Mouse (Mus musculus): ENCODE measurements around the gene F11r. TPM values are rescaled to one million over a fixed set of nuclear protein-coding genes. Genes with fewer than 3 reads are reported as not detected.

F11r gene
- polyA plus RNA-seq, 1 experiment from 2014 or later: 16.5 TPM

DNA sequence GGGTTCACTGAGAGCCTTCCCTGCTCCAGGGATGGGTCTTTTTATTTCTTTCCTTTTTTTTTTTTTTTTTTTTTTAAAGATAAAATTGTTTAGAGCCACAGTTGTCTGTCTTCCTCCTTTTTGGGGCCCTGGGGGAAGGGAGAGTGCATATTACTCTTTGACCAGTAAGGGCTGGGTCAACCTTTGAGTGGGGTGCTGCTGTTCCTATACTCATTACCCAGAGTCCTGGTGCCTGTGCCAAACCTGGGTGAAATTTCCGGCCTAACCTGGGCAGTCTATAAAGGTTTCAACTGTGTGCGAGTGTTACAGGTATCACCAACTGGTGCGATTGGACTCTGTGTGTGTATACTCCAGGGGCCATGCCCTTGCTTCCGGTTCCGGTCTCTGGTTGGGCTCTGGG is 18.7 kb upstream of the F11r start, which contains the start of gene Tstd1:
Gene Tstd1 (plus strand): TSS at position 213 of the 400 bp plus-strand sequence.
- Histone ChIP-seq H3K9me3 (no peaks in the 10 kb centered on the region), H3K4me1 (peaks cover 8% of the 10 kb centered on the region), H3K4me3 (no peak within 1 kb of the TSS), H3K27ac (no peak within 1 kb of the TSS), H3K27me3 (ENCODE audit: poor library complexity, severe bottlenecking) (no peaks in the 10 kb centered on the region), H3K36me3 (replicated peaks) (peaks cover 81% of the 10 kb centered on the region)
- WGBS: 90% methylated on average over 5 of the region's 5 CpGs
- no peak for DNase-seq (ENCODE audit: extremely low spot score, low spot score)

DNA sequence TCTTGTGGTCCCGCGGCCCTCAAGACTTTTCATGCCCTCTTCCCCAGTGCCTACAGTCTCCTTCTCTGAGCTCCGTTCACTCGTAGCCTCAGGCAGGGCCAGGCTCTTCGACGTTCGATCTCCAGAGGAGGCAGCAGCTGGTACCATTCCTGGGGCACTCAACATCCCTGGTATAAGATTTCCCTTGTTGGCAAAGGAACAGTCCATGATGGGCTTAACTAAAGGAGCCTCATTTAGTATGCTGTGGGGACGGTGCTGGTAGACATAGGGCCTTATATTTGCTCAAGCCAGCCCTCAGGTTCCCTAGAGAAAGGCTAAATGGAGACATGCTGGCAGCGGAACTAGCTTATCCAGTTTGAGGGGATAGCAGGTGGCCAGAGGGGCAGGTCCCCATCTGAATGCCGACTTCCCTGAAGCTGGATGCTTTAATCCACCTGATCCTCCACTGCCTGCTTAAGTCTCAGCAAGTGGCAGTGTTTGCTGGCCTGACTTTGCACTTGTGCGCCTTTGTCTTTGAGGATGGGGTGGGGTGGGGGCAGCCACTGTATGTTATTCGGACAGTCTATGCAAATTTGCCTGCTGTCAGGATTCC is 17.9 kb upstream of the F11r start:
- no peak for DNase-seq (ENCODE audit: extremely low spot score, low spot score)
- Histone ChIP-seq H3K27me3 (ENCODE audit: poor library complexity, severe bottlenecking) (no peaks in the 10 kb centered on the region), H3K27ac (no peak overlapping the region), H3K36me3 (replicated peaks) (peaks cover 74% of the 10 kb centered on the region), H3K9me3 (no peaks in the 10 kb centered on the region), H3K4me3 (no peak overlapping the region), H3K4me1 (peaks cover under 1% of the 10 kb centered on the region; the same call in 1 of the 2 replicates)
- WGBS: 57% methylated on average over 12 of the region's 12 CpGs

DNA sequence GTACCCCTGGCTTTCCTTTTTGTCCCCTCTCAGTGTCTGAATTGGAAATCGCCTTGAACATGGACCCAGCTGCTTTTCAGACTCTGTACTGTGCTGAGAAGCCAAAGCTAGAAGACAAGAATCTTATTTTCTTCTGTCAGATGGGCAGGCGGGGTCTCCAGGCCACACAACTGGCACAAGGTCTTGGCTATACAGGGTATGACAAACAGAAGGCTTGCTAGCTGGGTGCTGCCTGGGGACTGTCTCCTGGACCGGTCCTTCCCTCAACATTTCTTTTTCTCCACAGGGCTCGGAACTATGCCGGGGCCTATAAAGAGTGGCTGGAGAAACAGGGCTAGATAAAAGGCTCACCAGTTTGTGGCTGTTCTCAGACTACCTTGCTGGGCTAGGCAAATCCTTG is 17.4 kb upstream of the F11r start:
- WGBS: 79% methylated on average over 5 of the region's 5 CpGs
- DNase-seq (ENCODE audit: extremely low spot score, low spot score): no peak
- no peak overlapping the region for H3K27ac ChIP-seq
- H3K9me3 ChIP-seq: no peaks in the 10 kb centered on the region
- H3K27me3 ChIP-seq (ENCODE audit: poor library complexity, severe bottlenecking): no peaks in the 10 kb centered on the region
- peaks cover 69% of the 10 kb centered on the region for H3K36me3 ChIP-seq (replicated peaks)
- no peaks in the 10 kb centered on the region for H3K4me1 ChIP-seq
- H3K4me3 ChIP-seq: no peak overlapping the region

DNA sequence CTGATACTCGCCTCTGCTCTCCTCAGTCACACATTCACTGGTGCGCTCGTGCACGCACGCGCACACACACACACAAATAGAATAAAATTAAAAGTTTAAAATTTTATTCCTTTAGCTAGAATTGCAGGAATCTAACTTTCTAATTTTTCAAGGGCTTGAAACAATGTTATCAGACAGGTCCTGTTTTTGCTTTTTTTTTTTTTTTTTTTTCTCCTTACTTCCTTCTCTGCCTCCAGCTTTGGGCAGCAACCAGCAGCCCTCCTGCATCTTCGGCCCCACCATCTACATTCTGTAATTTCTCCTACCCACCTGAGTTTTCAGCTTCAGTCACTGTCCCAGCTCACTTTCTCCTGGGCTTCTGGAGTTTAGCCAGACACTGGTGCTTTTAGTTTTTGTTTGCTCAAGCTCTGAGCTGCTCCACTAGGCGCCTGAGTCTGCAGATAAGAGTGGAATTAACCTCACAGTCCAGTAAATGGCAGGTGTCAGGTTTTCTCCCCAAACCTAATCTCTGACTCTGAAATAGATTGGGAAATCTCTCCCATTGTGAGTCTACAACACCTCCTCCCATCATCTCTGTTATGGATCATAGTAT is 14.7 kb upstream of the F11r start:
- Histone ChIP-seq H3K4me3 (no peak overlapping the region), H3K9me3 (no peaks in the 10 kb centered on the region), H3K36me3 (replicated peaks) (peaks cover 42% of the 10 kb centered on the region), H3K27me3 (ENCODE audit: poor library complexity, severe bottlenecking) (no peaks in the 10 kb centered on the region), H3K27ac (no peak overlapping the region), H3K4me1 (no peaks in the 10 kb centered on the region)
- 89% methylated on average over 8 of the region's 8 CpGs for WGBS
- DNase-seq (ENCODE audit: extremely low spot score, low spot score): no peak

DNA sequence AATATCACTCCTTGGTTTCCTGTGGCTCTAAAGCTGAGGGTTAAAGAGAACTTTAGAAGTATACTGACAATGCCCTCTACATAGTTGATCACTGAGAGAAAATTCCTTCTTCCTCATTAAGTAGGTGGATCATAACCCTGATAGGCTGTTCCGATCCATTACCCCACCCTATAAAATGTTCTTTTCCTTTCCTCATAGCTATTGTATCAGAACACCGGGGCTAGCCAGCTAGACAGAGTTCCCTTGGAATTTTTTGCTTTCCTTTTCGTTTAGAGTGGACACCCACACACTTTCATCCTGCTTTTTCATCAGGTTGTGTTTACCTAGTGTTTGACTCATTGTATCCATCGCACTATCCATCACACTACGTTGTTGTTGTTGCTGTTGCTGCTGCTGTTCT is 12.7 kb upstream of the F11r start:
- Histone ChIP-seq H3K27me3 (ENCODE audit: poor library complexity, severe bottlenecking) (no peaks in the 10 kb centered on the region), H3K4me3 (no peak overlapping the region), H3K27ac (no peak overlapping the region), H3K36me3 (replicated peaks) (peaks cover 21% of the 10 kb centered on the region), H3K4me1 (no peaks in the 10 kb centered on the region), H3K9me3 (no peaks in the 10 kb centered on the region)
- WGBS: 81% methylated on average over 5 of the region's 5 CpGs
- DNase-seq (ENCODE audit: extremely low spot score, low spot score): no peak

DNA sequence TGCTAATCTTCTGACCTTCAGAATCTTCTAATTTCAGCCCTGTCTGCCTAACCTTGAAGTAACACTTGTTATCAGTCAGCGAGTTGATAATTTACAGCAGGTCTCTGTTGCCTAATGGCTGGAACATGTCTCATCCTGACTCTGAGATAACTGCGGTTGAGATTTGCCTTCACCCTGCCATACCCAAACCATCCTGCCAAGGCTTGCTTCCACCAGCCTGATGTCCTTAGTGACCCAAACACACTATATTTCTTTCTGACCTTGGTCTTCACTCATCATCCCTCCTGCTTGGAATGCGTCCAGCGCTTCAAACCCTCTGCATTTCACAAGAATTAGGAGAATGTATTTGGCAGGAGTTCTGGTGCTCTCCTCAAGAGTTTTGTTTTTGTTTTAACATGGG is 12.2 kb upstream of the F11r start:
- H3K36me3 ChIP-seq (replicated peaks): peaks cover 16% of the 10 kb centered on the region
- no peaks in the 10 kb centered on the region for H3K9me3 ChIP-seq
- WGBS: 86% methylated on average over 4 of the region's 4 CpGs
- no peak overlapping the region for H3K4me3 ChIP-seq
- no peak for DNase-seq (ENCODE audit: extremely low spot score, low spot score)
- no peaks in the 10 kb centered on the region for H3K4me1 ChIP-seq
- no peaks in the 10 kb centered on the region for H3K27me3 ChIP-seq (ENCODE audit: poor library complexity, severe bottlenecking)
- no peak overlapping the region for H3K27ac ChIP-seq

DNA sequence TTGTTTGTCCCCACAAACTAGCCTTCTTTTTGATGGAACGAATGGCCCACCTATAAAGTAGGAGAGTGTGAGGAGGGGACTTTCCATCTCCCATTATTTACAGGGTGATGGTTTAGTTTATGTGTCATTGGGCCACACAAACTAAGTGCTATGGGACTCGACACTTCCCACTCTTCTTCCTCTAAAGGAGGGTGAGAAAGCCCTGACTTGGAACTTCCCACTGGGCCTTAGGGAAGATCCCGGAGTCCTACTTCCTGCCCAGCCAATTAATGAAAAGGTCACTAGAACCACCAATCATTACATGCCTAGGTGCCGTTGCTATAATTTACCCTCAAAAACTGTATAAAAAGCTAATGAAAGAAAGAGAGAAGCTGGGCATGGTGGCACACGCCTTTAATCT is 5.2 kb upstream of the F11r start:
- no peak overlapping the region for H3K27ac ChIP-seq
- H3K4me1 ChIP-seq: peaks cover 8% of the 10 kb centered on the region
- DNase-seq (ENCODE audit: extremely low spot score, low spot score): no peak
- no peak overlapping the region for H3K4me3 ChIP-seq
- 87% methylated on average over 5 of the region's 5 CpGs for WGBS
- no peaks in the 10 kb centered on the region for H3K36me3 ChIP-seq (replicated peaks)
- no peaks in the 10 kb centered on the region for H3K9me3 ChIP-seq
- H3K27me3 ChIP-seq (ENCODE audit: poor library complexity, severe bottlenecking): peaks cover 16% of the 10 kb centered on the region

DNA sequence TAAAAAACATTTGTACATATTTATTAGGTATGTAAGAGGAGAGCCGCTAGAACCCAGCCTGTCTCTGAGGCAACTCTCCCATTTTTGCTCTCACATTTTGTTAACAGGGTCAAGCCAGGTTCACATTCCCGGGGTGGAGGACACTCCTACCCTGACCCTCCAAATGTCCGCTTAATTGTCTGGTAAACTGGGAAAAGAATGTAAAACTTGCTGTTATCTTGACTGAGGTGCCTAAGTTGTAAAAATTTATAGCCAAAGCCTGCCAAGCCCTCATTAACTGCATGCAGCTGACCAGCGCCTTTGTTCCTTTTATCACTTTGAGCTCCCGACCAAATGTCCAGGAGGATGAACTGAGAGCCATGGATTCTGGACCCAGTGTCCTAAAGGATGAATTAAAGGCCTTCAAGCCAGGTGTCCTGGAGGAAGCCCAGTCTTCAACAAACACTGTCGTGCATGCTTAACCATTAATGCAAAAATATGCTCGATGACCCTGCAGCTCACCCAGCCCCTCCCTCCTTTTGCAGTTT is 2.0 kb upstream of the F11r start:
- H3K27ac ChIP-seq: no peak overlapping the region
- 73% methylated on average over 7 of the region's 7 CpGs for WGBS
- no peaks in the 10 kb centered on the region for H3K36me3 ChIP-seq (replicated peaks)
- H3K4me1 ChIP-seq: peaks cover 34% of the 10 kb centered on the region
- DNase-seq (ENCODE audit: extremely low spot score, low spot score): no peak
- H3K9me3 ChIP-seq: no peaks in the 10 kb centered on the region
- peaks cover 48% of the 10 kb centered on the region for H3K27me3 ChIP-seq (ENCODE audit: poor library complexity, severe bottlenecking)
- H3K4me3 ChIP-seq: no peak overlapping the region

DNA sequence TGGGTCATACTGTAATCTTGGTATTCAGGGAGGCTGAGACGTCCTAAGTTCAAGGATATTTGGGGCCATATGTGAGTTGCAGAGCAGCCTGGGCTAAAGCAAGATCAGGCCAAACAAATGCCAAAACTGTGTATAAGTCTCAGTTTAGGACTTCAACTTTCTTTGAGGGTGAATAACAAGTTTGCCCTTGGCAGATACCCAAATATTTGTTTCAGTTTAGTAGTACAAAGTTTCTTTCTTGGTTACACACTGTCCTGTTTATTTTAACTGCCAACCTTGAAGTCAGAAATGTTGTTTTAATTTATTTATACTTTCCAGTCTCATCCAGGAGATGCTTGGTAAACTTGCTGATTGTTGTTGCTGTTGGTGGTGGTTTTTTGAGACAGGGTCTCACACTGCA is 1.4 kb upstream of the F11r start:
- H3K27me3 ChIP-seq (ENCODE audit: poor library complexity, severe bottlenecking): peaks cover 53% of the 10 kb centered on the region

DNA sequence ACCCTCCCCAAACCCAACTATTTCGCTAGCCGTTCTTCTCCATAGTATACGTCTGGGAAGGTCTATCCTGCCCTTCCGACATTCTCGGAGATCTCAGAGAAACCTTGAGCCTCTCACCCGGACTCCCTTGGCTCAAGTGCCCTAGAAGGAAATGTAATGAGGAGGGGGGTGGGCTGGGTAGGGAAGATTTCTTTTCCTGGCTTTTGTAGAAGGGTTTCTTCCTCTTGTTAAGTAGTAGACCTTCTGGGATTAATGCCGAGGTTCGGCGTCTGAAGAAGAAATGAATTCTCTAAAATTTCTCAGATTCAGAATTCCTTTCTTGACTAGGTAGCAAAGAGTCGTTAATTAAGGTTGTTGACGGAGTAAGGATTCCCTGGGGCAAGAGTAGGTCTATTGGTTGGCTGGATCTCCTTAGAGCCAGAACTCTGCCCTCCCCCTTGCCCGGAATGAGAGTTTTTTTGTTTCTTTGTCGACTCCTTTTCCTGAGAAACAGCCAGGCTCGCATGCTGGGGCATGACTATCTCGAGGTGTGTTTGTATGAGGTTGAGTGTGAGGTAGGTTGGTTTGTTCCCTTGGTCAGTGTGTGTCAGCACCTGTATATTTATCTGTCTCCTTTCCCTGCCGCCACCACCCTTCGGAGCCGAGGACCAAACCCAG is 807 bp downstream of the F11r start:
- H3K27me3 ChIP-seq (ENCODE audit: poor library complexity, severe bottlenecking): peaks cover 53% of the 10 kb centered on the region
- H3K27ac ChIP-seq: peak overlapping the region; percentile 65

More for the DNA sequence above, 1.4 kb upstream of the F11r start:
- Histone ChIP-seq H3K9me3 (no peaks in the 10 kb centered on the region), H3K4me1 (peaks cover 35% of the 10 kb centered on the region), H3K36me3 (replicated peaks) (no peaks in the 10 kb centered on the region), H3K27ac (no peak overlapping the region), H3K4me3 (no peak overlapping the region)
- no peak for DNase-seq (ENCODE audit: extremely low spot score, low spot score)
- WGBS: 66% methylated on average over 1 of the region's 1 CpGs

DNA sequence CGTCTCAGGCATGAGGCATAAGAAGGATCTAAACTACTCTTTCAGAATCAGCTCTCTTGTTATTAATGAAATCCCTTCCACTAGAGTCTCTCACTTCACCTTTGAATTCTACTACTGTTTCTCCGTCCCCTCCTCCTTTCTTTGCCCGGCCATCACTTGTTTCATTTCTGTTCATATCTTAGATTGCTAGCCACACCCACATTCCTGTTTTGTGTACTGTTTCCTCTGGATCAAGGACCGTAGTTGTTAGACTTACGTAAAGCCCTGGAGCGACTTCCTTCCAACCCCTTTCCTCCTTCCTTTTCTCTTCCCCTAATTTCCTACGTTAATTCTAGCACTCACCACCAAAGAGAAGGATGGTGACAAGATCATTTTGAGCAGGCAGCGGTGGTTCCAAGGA is 1.7 kb downstream of the F11r start:
- Histone ChIP-seq H3K4me3 (peak overlapping the region; percentile 53; the same call in 1 of the 2 replicates), H3K27me3 (ENCODE audit: poor library complexity, severe bottlenecking) (peaks cover 53% of the 10 kb centered on the region)

More for the DNA sequence above, 807 bp downstream of the F11r start:
- peaks cover 35% of the 10 kb centered on the region for H3K4me1 ChIP-seq
- WGBS: 3% methylated on average over 18 of the region's 18 CpGs
- H3K9me3 ChIP-seq: no peaks in the 10 kb centered on the region; the same call in 1 of the 2 replicates
- peak overlapping the region; percentile 53 for H3K4me3 ChIP-seq
- H3K36me3 ChIP-seq (replicated peaks): no peaks in the 10 kb centered on the region
- DNase-seq (ENCODE audit: extremely low spot score, low spot score): no peak

DNA sequence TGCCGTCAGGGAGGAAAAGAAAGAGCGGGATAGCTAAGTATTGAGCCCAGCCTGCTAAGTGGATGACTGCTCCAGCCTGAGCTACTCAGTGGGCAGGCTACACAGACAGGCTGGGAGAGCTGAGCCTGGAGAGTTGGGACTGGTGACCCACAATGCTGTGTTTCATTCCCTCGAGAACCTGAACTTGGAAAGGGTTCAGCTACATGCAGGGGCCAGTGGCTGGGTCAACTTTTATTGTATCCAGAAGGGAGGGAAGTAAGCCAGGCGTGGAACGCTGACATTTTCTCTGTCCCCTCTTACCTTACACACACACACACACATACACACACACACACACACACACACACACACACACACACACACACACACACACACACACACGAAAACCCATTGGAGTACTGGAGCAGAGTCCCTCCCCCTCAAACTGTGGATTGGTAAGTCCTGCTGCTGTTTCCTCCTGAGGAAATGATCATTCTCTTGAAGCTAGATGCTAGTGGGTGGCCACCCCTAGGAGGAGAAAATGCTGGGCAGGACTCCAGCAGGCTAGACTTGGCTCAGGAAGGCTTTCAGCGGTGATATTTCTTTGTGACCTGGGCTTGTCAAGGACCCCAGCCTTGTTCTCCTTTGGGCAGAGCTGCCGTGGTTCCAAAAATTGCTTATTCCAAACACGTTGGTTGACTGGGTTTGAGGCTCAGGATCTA is 2.8 kb downstream of the F11r start:
- DNase-seq (ENCODE audit: extremely low spot score, low spot score): no peak
- peaks cover 53% of the 10 kb centered on the region for H3K27me3 ChIP-seq (ENCODE audit: poor library complexity, severe bottlenecking)

More for the DNA sequence above, 1.7 kb downstream of the F11r start:
- WGBS: 51% methylated on average over 8 of the region's 8 CpGs
- H3K9me3 ChIP-seq: peaks cover 7% of the 10 kb centered on the region; the same call in 1 of the 2 replicates
- DNase-seq (ENCODE audit: extremely low spot score, low spot score): no peak
- H3K27ac ChIP-seq: no peak overlapping the region
- H3K4me1 ChIP-seq: peaks cover 35% of the 10 kb centered on the region
- H3K36me3 ChIP-seq (replicated peaks): no peaks in the 10 kb centered on the region

More for the DNA sequence above, 2.8 kb downstream of the F11r start:
- H3K27ac ChIP-seq: no peak overlapping the region
- H3K9me3 ChIP-seq: peaks cover 7% of the 10 kb centered on the region; the same call in 1 of the 2 replicates
- 0 out of 2 replicates have a peak overlapping the region, but pooled peaks have one; percentile 1 for H3K4me3 ChIP-seq
- no peaks in the 10 kb centered on the region for H3K36me3 ChIP-seq (replicated peaks)
- peaks cover 34% of the 10 kb centered on the region for H3K4me1 ChIP-seq
- 56% methylated on average over 9 of the region's 9 CpGs for WGBS
